Mouse (Mus musculus) forebrain, embryonic 12.5 days (tissue): ENCODE results near the gene Agxt2. TPM values are rescaled to one million over a fixed set of nuclear protein-coding genes. Genes with fewer than 3 reads are reported as not detected.
A peak's percentile ranks its signal among the peaks of the same experiment; 100 is the strongest.

Experiments
- ATAC-seq: fragments of 200-750 bp; cut with Nextera tagmentation; 2 replicates; pipeline ENCODE4 v1.8.0; 2017; ENCODE audit warnings: moderate TSS enrichment; ENCODE audit not compliant: low FRiP score
- H3K27ac ChIP-seq: fragments of 300-500 bp; sonication (generic); 2 replicates; pipeline ENCODE4 v1.5.1; 2016; ENCODE audit warnings: mild to moderate bottlenecking
- H3K27me3 ChIP-seq: fragments of 300-500 bp; sonication (generic); 2 replicates; pipeline ENCODE4 v1.6.1; 2016; ENCODE audit warnings: mild to moderate bottlenecking
- H3K36me3 ChIP-seq: fragments of 300-500 bp; sonication (generic); replicated peaks from 2 replicates; pipeline ENCODE4 v1.6.1; 2016; ENCODE audit warnings: mild to moderate bottlenecking
- H3K4me1 ChIP-seq: fragments of 300-500 bp; sonication (generic); 2 replicates; pipeline ENCODE4 v1.6.1; 2016
- H3K4me2 ChIP-seq: fragments of 300-500 bp; sonication (generic); 2 replicates; pipeline ENCODE4 v1.6.1; 2016; ENCODE audit warnings: mild to moderate bottlenecking, moderate library complexity
- H3K4me3 ChIP-seq: fragments of 300-500 bp; sonication (generic); replicated peaks from 2 replicates; pipeline ENCODE4 v1.5.1; 2016; ENCODE audit warnings: mild to moderate bottlenecking
- H3K9ac ChIP-seq: fragments of 300-500 bp; sonication (generic); 2 replicates; pipeline ENCODE4 v1.6.1; 2016; ENCODE audit warnings: mild to moderate bottlenecking
- H3K9me3 ChIP-seq: fragments of 300-500 bp; sonication (generic); 2 replicates; pipeline ENCODE4 v1.6.1; 2016
- WGBS: fragments of 180-500 bp; shearing (Covaris S2); methylation state at CpG from one replicate; pipeline ENCODE4 v1.1.7; 2016; 5-methylcytosine and 5-hydroxymethylcytosine counted together
- polyA plus RNA-seq: library from polyadenylated mRNA; unstranded; fragments of >200 nt; fragmentation: Nextera tagmentation; extraction: Ambion mirVana; gene quantifications from 2 replicates; pipeline ENCODE4 v1.2.1, GENCODE M21; 2016

Agxt2 gene
- polyA plus RNA-seq = not detected in 2 replicates

DNA sequence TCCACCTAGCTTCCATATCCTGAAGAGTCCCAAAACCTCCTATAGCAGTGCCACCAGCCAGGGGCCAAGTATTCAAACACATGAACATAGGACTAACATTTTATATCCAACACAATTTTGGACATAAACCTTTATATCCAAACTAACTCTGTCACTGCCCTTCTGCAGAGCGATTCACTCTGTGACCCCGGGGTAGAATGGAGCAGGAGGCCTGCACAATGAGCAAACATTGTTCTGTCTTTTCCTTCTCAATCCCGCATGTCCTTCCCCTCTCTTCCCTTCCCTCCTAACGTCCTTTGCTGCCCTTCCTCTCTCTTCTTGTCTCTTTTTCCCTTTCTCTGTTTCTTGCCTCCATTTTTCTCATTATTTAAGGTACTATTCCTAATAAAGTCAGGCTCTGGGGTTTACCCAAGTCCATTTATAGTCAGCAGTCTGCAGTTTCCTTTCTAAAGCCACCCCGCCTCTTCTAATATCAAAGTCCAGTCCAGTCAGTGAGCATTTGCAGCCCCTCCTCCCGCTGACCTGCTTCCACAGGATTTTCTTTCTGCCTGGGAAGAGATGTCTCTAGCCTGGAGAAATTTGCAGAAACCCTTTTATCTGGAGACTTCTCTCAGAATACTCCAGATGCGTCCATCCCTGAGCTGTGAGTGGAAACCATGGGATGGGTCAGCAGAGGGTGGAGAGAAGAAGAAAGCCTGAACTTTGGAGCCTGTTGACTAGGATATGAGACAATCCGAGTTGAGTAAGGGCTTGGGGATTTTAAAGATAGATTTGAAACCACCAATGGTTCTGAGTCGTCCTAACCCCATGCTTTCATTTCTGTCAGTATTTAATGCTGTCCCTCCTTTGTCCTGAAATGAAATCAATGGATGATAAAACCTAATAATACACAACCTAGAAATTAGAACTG lies at the start of gene Agxt2:
Gene Agxt2 (plus strand): TSS at position 494 of the 910 bp plus-strand sequence.
- Histone ChIP-seq H3K9ac (no peak within 1 kb of the TSS), H3K4me2 (no peak within 1 kb of the TSS), H3K4me1 (no peaks in the 10 kb centered on the region), H3K27me3 (no peaks in the 10 kb centered on the region), H3K4me3 (no peak within 1 kb of the TSS), H3K9me3 (no peaks in the 10 kb centered on the region), H3K27ac (no peak within 1 kb of the TSS), H3K36me3 (no peaks in the 10 kb centered on the region)
- ATAC-seq = no peak
- WGBS = 81% methylated on average over 9 of the region's 9 CpGs

DNA sequence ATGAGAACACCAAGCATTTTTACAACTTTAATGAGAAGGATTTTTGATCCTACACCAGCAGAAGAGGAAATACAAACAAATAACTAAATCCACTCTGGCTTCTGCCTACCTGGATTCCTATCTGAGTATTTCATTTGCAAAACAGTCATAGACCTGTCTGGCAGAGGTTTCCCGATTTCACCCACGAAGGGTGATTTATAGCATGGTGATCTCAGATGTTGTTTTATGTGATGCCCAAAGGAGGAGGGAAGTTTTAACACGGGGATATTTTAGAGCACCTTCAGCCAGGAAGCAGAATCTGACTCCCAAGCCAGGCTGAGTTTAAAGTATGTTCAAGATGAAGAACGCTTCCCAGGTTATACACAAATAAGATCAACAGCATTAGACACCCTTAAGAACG lies 46.5 kb upstream of the Agxt2 start:
- Histone ChIP-seq H3K9ac (no peak overlapping the region), H3K4me3 (no peak overlapping the region), H3K27ac (no peak overlapping the region), H3K27me3 (no peaks in the 10 kb centered on the region), H3K4me2 (no peak overlapping the region), H3K9me3 (no peaks in the 10 kb centered on the region), H3K4me1 (no peaks in the 10 kb centered on the region), H3K36me3 (no peaks in the 10 kb centered on the region)
- WGBS = 78% methylated on average over 5 of the region's 5 CpGs
- ATAC-seq = no peak

DNA sequence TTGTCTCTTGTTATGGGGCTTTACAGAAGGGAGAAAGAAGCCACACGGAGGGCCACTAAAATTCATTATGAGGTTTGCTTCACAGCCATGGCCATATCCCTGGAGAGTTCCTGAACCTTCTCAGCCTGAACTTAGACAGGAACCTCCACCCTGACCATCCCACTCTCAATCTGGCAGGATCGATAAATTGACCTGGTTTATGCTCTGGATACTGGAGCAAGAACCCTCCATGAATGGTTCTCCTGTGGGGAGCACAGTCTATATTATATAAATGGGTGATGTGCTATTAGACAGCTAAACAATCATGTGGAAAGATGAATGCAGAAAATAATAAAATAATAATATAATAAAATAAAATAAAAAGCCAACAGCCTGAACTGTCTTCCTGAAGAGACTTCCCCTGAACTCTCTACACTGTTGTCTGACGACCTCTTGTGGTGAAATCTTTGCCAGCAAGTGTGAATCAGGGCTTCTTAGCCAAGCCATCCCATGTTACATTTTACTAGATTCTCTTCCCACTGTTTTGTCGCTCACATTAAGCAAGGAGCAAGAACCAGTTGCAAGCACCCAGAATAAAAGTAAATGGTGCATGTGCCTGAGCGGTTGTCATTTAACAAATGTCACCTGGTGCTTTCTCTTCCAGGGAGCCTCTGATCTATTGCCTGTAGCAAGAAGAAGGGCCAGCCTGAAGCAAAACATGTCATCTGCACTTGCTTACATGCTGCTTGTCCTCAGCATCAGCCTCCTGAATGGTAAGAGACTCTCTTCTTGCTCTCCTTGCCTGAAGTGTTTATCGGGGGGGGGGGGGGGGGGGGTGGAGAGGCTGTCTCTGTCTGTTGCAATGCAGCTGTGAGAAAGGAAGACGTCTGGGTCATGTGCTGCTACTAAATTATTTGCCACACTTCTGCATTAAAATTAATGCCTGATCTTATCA lies 44.5 kb upstream of the Agxt2 start:
- ATAC-seq = peak; percentile 67; the same call in 1 of the 2 replicates
- H3K4me2 ChIP-seq = no peak overlapping the region
- WGBS = 59% methylated on average over 7 of the region's 7 CpGs

DNA sequence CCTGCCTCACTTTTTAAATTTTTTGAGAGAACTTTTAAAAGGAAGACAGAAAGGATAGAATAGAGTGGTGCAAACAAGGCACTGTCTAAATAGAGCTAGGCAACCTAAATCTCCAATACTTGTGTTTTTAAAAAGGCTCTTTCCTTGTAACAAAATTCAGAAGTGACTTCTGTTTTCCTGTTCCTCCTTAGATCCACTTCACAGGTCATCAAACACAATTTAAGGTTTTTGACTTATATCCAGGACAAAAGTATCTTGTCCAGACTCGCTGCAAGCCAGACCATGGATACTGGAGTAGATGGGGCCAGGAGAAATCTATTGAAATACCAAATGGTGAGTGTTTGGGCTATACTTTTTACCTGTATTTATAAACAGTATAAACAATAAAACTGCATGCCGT lies 33.3 kb upstream of the Agxt2 start, which contains the start of gene Gm21973:
Gene Gm21973 (plus strand): TSS at position 301 of the 400 bp plus-strand sequence.
- ATAC-seq = no peak
- H3K4me1 ChIP-seq = no peaks in the 10 kb centered on the region
- no peak within 1 kb of the TSS for H3K4me3 ChIP-seq
- WGBS = 83% methylated on average over 2 of the region's 2 CpGs
- no peaks in the 10 kb centered on the region for H3K36me3 ChIP-seq
- H3K9ac ChIP-seq = no peak within 1 kb of the TSS
- no peaks in the 10 kb centered on the region for H3K27me3 ChIP-seq
- no peak within 1 kb of the TSS for H3K4me2 ChIP-seq
- H3K9me3 ChIP-seq = no peaks in the 10 kb centered on the region
- H3K27ac ChIP-seq = no peak within 1 kb of the TSS

More for the DNA sequence above, 44.5 kb upstream of the Agxt2 start:
- Histone ChIP-seq H3K4me3 (no peak overlapping the region), H3K4me1 (no peaks in the 10 kb centered on the region), H3K27me3 (no peaks in the 10 kb centered on the region), H3K9ac (no peak overlapping the region), H3K27ac (no peak overlapping the region), H3K9me3 (no peaks in the 10 kb centered on the region), H3K36me3 (no peaks in the 10 kb centered on the region)

DNA sequence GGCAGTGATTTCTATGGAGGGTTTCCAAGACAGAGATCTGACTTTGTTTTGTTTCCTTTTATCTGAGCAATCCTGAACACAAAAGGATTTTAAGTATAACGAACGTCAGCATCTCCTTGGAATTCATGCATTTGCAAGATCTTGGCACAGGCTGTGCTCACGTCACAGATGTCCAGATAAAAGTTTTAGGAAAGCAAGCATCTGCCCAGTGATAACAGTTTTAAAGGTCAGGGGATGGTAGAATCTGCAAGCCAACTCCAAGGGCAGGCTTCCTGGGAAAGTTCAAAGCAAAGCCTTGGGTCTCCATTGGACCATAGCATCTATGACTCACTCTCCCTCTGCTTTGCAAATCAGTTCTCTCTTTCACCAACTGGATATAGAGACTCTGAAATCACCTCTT lies 27.7 kb upstream of the Agxt2 start:
- WGBS = 73% methylated on average over 3 of the region's 3 CpGs
- no peaks in the 10 kb centered on the region for H3K4me1 ChIP-seq
- H3K27me3 ChIP-seq = no peaks in the 10 kb centered on the region

DNA sequence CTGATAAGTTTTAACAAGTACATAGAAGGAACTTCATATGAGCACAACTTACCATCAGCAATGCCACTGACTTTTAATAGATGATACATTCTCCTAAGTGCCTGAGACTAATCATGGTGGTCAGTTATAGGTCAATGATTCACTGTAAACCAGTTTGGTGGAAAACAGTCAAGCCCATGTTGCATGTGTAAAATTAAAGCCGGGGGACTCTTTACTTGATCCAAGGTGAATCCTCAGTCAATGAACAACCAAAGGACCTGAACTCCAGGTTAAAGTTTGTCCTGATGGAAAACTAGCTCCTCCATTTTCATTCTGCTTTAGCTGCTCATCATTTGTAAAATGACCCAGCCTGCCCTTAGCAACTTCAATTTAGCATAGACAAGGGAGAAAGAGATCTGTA lies 25.8 kb upstream of the Agxt2 start:
- H3K4me2 ChIP-seq = no peak overlapping the region
- no peak for ATAC-seq
- no peaks in the 10 kb centered on the region for H3K9me3 ChIP-seq
- no peaks in the 10 kb centered on the region for H3K36me3 ChIP-seq
- no peak overlapping the region for H3K9ac ChIP-seq
- H3K27ac ChIP-seq = no peak overlapping the region
- H3K4me3 ChIP-seq = no peak overlapping the region
- no peaks in the 10 kb centered on the region for H3K27me3 ChIP-seq
- H3K4me1 ChIP-seq = no peaks in the 10 kb centered on the region
- WGBS = 91% methylated on average over 1 of the region's 1 CpGs

More for the DNA sequence above, 27.7 kb upstream of the Agxt2 start:
- no peak overlapping the region for H3K9ac ChIP-seq
- no peak overlapping the region for H3K27ac ChIP-seq
- ATAC-seq = no peak
- H3K36me3 ChIP-seq = no peaks in the 10 kb centered on the region
- H3K4me2 ChIP-seq = no peak overlapping the region
- no peaks in the 10 kb centered on the region for H3K9me3 ChIP-seq
- H3K4me3 ChIP-seq = no peak overlapping the region

DNA sequence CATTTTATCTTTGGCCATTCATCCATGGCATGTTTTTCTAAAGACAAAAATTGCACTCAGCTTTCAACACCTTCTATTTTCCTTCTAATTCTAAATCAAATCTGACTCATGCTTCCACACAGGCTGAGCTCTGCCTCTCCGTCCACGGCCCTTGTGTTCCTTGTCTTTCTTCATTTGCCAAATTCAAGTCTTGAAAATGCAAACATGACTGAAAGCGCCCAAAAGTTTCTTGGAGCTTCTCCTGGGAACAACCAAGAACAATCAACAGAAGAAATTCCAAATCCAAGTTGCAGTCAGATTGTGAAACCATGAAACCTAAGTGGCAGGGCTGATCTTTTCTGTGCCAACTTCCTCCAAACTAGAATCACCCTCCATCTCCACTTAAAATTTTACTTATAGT lies 19.7 kb upstream of the Agxt2 start:
- H3K4me3 ChIP-seq = no peak overlapping the region
- WGBS = 89% methylated on average over 3 of the region's 3 CpGs
- H3K27me3 ChIP-seq = no peaks in the 10 kb centered on the region
- ATAC-seq = no peak
- no peak overlapping the region for H3K9ac ChIP-seq
- H3K4me2 ChIP-seq = no peak overlapping the region
- H3K4me1 ChIP-seq = no peaks in the 10 kb centered on the region
- H3K36me3 ChIP-seq = no peaks in the 10 kb centered on the region
- H3K9me3 ChIP-seq = no peaks in the 10 kb centered on the region
- no peak overlapping the region for H3K27ac ChIP-seq

DNA sequence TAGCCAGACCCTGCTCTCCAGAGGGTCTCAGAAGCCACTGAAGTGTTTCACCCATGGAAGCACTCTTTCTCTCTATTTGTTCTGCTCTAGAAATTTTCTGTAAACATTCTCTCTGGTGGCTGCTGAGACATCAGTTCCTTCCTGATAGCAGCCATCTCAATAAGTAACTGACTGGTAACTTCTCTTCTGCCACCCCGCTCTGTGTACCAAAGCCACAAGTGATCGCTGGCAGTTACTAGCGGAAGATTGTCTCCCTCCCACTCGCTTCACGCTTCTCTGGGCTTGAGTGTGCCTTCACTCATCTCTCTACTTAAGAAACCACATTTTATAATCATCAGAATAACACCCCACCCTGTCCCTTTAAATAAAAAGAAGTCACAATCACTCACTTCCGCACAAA lies 11.3 kb upstream of the Agxt2 start:
- H3K4me3 ChIP-seq = no peak overlapping the region
- H3K9ac ChIP-seq = no peak overlapping the region
- no peaks in the 10 kb centered on the region for H3K36me3 ChIP-seq
- H3K9me3 ChIP-seq = no peaks in the 10 kb centered on the region
- H3K27me3 ChIP-seq = no peaks in the 10 kb centered on the region
- no peaks in the 10 kb centered on the region for H3K4me1 ChIP-seq
- no peak overlapping the region for H3K4me2 ChIP-seq
- 96% methylated on average over 6 of the region's 6 CpGs for WGBS
- no peak overlapping the region for H3K27ac ChIP-seq
- no peak for ATAC-seq

DNA sequence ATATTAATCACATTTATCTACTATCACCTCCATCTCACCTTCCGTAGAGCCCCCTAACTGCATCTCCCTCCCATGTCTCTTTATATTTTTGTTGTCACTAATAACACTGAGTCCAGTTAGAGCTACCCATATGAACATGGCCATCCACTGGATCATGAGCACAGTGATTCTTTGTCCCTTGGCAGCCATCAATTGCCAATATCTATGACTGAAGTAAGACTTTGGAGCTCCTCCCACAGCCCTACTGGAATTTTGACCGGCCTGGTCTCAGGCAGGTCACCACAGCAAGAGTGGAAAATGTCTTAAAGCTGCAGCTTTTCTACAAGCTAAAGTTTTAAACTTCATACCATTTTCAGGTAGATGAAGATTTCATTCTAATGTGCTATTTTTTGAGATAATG lies 8.0 kb downstream of the Agxt2 start:
- Histone ChIP-seq H3K36me3 (no peaks in the 10 kb centered on the region), H3K4me1 (no peaks in the 10 kb centered on the region), H3K27me3 (no peaks in the 10 kb centered on the region), H3K27ac (no peak overlapping the region), H3K9ac (no peak overlapping the region), H3K4me2 (no peak overlapping the region), H3K9me3 (no peaks in the 10 kb centered on the region), H3K4me3 (no peak overlapping the region)
- WGBS = 93% methylated on average over 2 of the region's 2 CpGs
- no peak for ATAC-seq

DNA sequence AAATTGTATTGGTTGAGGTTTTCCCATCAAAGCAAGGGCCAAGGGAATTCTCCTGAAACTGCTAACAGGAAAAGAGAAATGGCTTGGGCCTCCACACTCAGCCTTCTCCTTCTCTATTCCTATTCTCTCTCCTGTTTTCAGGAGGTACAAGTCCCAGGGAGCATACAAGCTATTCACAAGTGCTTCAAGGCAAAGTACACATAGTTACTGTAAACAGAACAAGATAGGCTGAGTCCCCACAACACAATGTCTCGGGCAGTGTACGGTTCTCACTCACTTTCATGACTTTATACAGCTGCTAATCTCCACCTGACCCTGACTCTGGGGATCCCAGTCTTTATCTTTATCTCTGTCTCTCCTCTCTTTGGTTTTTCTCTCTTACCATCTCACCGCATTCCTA lies 17.1 kb downstream of the Agxt2 start:
- WGBS = 95% methylated on average over 3 of the region's 3 CpGs
- H3K4me2 ChIP-seq = no peak overlapping the region
- no peak for ATAC-seq
- no peaks in the 10 kb centered on the region for H3K36me3 ChIP-seq
- H3K27ac ChIP-seq = no peak overlapping the region
- no peaks in the 10 kb centered on the region for H3K9me3 ChIP-seq
- no peaks in the 10 kb centered on the region for H3K4me1 ChIP-seq
- no peak overlapping the region for H3K4me3 ChIP-seq
- H3K27me3 ChIP-seq = no peaks in the 10 kb centered on the region
- H3K9ac ChIP-seq = no peak overlapping the region

DNA sequence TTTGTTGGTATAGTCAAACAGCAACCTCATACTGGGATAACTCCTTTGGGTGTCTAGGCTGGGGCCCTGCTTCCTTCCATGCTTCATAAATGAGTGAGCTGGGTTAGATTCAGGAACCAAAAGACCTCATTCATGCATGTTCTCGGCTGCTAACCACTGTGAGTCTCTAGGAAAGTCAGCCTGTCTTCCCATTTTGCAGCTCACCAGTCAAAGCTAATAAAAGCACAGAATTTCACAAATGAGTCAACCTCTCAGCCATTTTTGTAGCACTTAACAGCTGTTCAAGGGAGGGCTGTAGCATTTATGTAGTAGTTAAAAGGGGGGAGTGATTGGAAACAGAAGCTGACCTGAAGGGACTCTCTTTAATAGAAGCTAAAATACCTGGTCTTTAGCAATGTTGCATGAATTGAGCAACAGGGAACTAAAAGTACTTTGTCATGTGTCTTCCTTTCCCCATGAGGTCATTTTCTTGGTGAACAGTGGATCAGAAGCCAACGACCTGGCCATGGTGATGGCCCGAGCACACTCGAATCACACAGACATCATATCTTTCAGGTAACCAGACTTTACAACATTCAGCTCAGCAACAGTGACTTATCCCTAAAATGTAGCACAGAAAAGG lies 20.1 kb downstream of the Agxt2 start:
- WGBS = 88% methylated on average over 4 of the region's 4 CpGs
- Histone ChIP-seq H3K4me1 (no peaks in the 10 kb centered on the region), H3K27ac (no peak overlapping the region), H3K27me3 (no peaks in the 10 kb centered on the region), H3K4me3 (no peak overlapping the region), H3K4me2 (no peak overlapping the region), H3K9ac (no peak overlapping the region), H3K36me3 (no peaks in the 10 kb centered on the region), H3K9me3 (no peaks in the 10 kb centered on the region)
- no peak for ATAC-seq
